Comparison of ENCODE assay signal across 17 mouse cellular contexts in the genomic region with DNA sequence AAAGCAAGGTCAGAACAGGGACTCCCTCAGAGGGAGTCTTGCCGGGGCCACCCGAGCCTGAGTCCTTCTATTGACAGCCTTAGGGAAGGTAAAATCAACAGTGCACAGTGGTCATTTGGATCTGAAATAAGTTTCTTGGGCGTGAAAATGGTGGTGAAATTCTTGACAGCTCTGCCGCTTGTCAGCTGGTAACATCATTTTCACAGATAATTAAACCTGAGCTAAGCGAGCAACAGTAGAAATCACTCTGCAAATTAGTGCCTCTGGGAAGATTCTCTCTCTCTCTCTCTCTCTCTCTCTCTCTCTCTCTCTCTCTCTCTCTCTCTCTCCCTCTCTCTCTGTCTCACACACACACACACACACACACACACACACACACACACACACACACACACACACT.
DNase-seq lines count a peak whose midpoint lies in the region; ATAC-seq and TF ChIP-seq lines count a peak whose summit lies in the region.
"Had no signal": no experiment of that assay in that cellular context is flagged by ENCODE, and none has a peak within 500 bp of the region (broad histone marks: within the 10 kb centered on the region; RNA-seq: fewer than 3 reads in every experiment).

No protein-coding gene starts in this region.

- no peaks in the 10 kb centered on the region for H3K27me3 ChIP-seq in hindbrain, embryonic 14.5 days (ENCODE audit: control insufficient read depth, insufficient read depth, low read length)
- H3K27me3 ChIP-seq in hindbrain, embryonic 13.5 days = no peaks in the 10 kb centered on the region
- no peaks in the 10 kb centered on the region for H3K27me3 ChIP-seq in midbrain, embryonic 14.5 days (ENCODE audit: control insufficient read depth, insufficient read depth, low read length)
- H3K27me3 ChIP-seq in midbrain, embryonic 10.5 days (ENCODE audit: low read depth, poor library complexity, severe bottlenecking) = peaks cover 42% of the 10 kb centered on the region
- H3K27me3 ChIP-seq in limb, embryonic 14.5 days (ENCODE audit: control insufficient read depth, insufficient read depth, low read length) = no peaks in the 10 kb centered on the region
- H3K27me3 ChIP-seq: embryonic facial prominence, embryonic 13.5 days had no signal

- ATAC-seq in hindbrain, embryonic 14.5 days (ENCODE audit: low FRiP score) = no peak
- no peak for ATAC-seq in hindbrain, embryonic 13.5 days (ENCODE audit: low FRiP score)
- ATAC-seq in midbrain, embryonic 14.5 days (ENCODE audit: low FRiP score, low TSS enrichment) = no peak
- ATAC-seq in limb, embryonic 14.5 days (ENCODE audit: low FRiP score, low read depth) = 0 out of 2 replicates have a peak, but pooled peaks have one; percentile 26

- peak overlapping the region; percentile 38; the same call in 1 of the 2 replicates for H3K27ac ChIP-seq in hindbrain, embryonic 14.5 days
- no peak overlapping the region for H3K27ac ChIP-seq in hindbrain, embryonic 13.5 days
- H3K27ac ChIP-seq in midbrain, embryonic 14.5 days (replicated peaks; ENCODE audit: low read depth, low read length) = no peak overlapping the region
- no peak overlapping the region for H3K27ac ChIP-seq in midbrain, embryonic 10.5 days (replicated peaks)
- H3K27ac ChIP-seq in limb, embryonic 14.5 days (replicated peaks; ENCODE audit: low read depth, low read length) = no peak overlapping the region
- H3K27ac ChIP-seq: embryonic facial prominence, embryonic 13.5 days; kidney, postnatal 0 days had no signal

- H3K9ac ChIP-seq in hindbrain, embryonic 14.5 days = no peak overlapping the region
- H3K9ac ChIP-seq in hindbrain, embryonic 13.5 days = no peak overlapping the region
- H3K9ac ChIP-seq in midbrain, embryonic 14.5 days (replicated peaks; ENCODE audit: low read length) = no peak overlapping the region
- no peak overlapping the region for H3K9ac ChIP-seq in limb, embryonic 14.5 days (ENCODE audit: low read depth, low read length, severe bottlenecking)
- H3K9ac ChIP-seq: embryonic facial prominence, embryonic 13.5 days had no signal

- H3K4me2 ChIP-seq in hindbrain, embryonic 14.5 days (replicated peaks) = peak overlapping the region; percentile 10; the same call in 1 of the 2 replicates
- no peak overlapping the region; the same call in 1 of the 2 replicates for H3K4me2 ChIP-seq in hindbrain, embryonic 13.5 days
- no peak overlapping the region for H3K4me2 ChIP-seq in midbrain, embryonic 14.5 days (ENCODE audit: low read length)
- no peak overlapping the region for H3K4me2 ChIP-seq in limb, embryonic 14.5 days (replicated peaks; ENCODE audit: low read depth, low read length, severe bottlenecking)
- H3K4me2 ChIP-seq: embryonic facial prominence, embryonic 13.5 days; liver, embryonic 11.5 days had no signal

- 21% methylated on average over 5 of the region's 5 CpGs for WGBS in hindbrain, embryonic 14.5 days
- WGBS in hindbrain, embryonic 13.5 days = 19% methylated on average over 5 of the region's 5 CpGs
- 20% methylated on average over 5 of the region's 5 CpGs for WGBS in midbrain, embryonic 14.5 days
- 30% methylated on average over 5 of the region's 5 CpGs for WGBS in midbrain, embryonic 10.5 days
- 31% methylated on average over 5 of the region's 5 CpGs for WGBS in limb, embryonic 14.5 days

- H3K4me1 ChIP-seq in hindbrain, embryonic 14.5 days (replicated peaks; ENCODE audit: control insufficient read depth, insufficient read depth, low read length) = peaks cover 18% of the 10 kb centered on the region; the same call in 1 of the 2 replicates
- H3K4me1 ChIP-seq in hindbrain, embryonic 13.5 days (replicated peaks) = peaks cover 12% of the 10 kb centered on the region
- H3K4me1 ChIP-seq in midbrain, embryonic 14.5 days (ENCODE audit: control insufficient read depth, insufficient read depth, low read length) = peaks cover 8% of the 10 kb centered on the region; the same call in 1 of the 2 replicates
- peaks cover 14% of the 10 kb centered on the region for H3K4me1 ChIP-seq in midbrain, embryonic 10.5 days
- peaks cover 14% of the 10 kb centered on the region for H3K4me1 ChIP-seq in limb, embryonic 14.5 days (ENCODE audit: control insufficient read depth, insufficient read depth, low read length)

- peak; percentile 46 for DNase-seq in hindbrain, embryonic 14.5 days (ENCODE audit: low spot score)
- peak; percentile 41 for DNase-seq in midbrain, embryonic 14.5 days
- no peak for DNase-seq in midbrain, embryonic 10.5 days (ENCODE audit: low spot score)
- DNase-seq in limb, embryonic 14.5 days (ENCODE audit: low spot score) = no peak
- DNase-seq in retina, postnatal 1 day = peak; percentile 43
- DNase-seq in urinary bladder, adult 18-20 months (ENCODE audit: low spot score in 2 of 2) = no peak
- DNase-seq: adrenal gland, postnatal 14 days; cerebellum, adult 11 months; gastrocnemius, postnatal 25 days; kidney, adult 18-20 months; lung, adult 18-20 months; right cerebral cortex, adult 18-20 months; thymus, postnatal 25 days had no signal

- no peaks in the 10 kb centered on the region for H3K9me3 ChIP-seq in hindbrain, embryonic 14.5 days (ENCODE audit: control insufficient read depth, low read length)
- H3K9me3 ChIP-seq in hindbrain, embryonic 13.5 days = no peaks in the 10 kb centered on the region
- no peaks in the 10 kb centered on the region for H3K9me3 ChIP-seq in midbrain, embryonic 14.5 days (ENCODE audit: control insufficient read depth, low read length)
- H3K9me3 ChIP-seq in midbrain, embryonic 10.5 days (replicated peaks) = no peaks in the 10 kb centered on the region
- no peaks in the 10 kb centered on the region for H3K9me3 ChIP-seq in limb, embryonic 14.5 days (ENCODE audit: control insufficient read depth, low read length)
- H3K9me3 ChIP-seq: embryonic facial prominence, embryonic 13.5 days had no signal

- no peak overlapping the region for H3K4me3 ChIP-seq in hindbrain, embryonic 14.5 days (replicated peaks; ENCODE audit: low read length)
- H3K4me3 ChIP-seq in hindbrain, embryonic 13.5 days = no peak overlapping the region
- H3K4me3 ChIP-seq in midbrain, embryonic 14.5 days (replicated peaks; ENCODE audit: low read depth, low read length) = no peak overlapping the region
- no peak overlapping the region for H3K4me3 ChIP-seq in midbrain, embryonic 10.5 days
- no peak overlapping the region for H3K4me3 ChIP-seq in limb, embryonic 14.5 days (replicated peaks; ENCODE audit: low read length)
- H3K4me3 ChIP-seq: embryonic facial prominence, embryonic 13.5 days had no signal

- no peaks in the 10 kb centered on the region for H3K36me3 ChIP-seq in hindbrain, embryonic 14.5 days (replicated peaks; ENCODE audit: control insufficient read depth, insufficient read depth)
- H3K36me3 ChIP-seq in hindbrain, embryonic 13.5 days = no peaks in the 10 kb centered on the region
- H3K36me3 ChIP-seq in midbrain, embryonic 14.5 days (ENCODE audit: control insufficient read depth, insufficient read depth, low read length) = no peaks in the 10 kb centered on the region
- no peaks in the 10 kb centered on the region for H3K36me3 ChIP-seq in midbrain, embryonic 10.5 days
- H3K36me3 ChIP-seq in limb, embryonic 14.5 days (ENCODE audit: control insufficient read depth, insufficient read depth, low read length) = no peaks in the 10 kb centered on the region
- H3K36me3 ChIP-seq: embryonic facial prominence, embryonic 13.5 days had no signal

- TF ChIP-seq POLR2A in limb, embryonic 14.5 days (IDR thresholded peaks at IDR 0.05; ENCODE audit: borderline replicate concordance, extremely low read depth, insufficient read depth, insufficient read length) = no peak

Comparison
In these comparisons a context has a peak if more than half of its experiments do, and no peak if none do; other contexts are left out.
1. DNase-seq: peak in hindbrain, embryonic 14.5 days (single experiment), midbrain, embryonic 14.5 days (single experiment) and retina, postnatal 1 day (single experiment); none in midbrain, embryonic 10.5 days (single experiment), limb, embryonic 14.5 days (single experiment) and urinary bladder, adult 18-20 months (0 of 2).